Mouse (Mus musculus): Measurements from ENCODE around the gene Pus10.

Gene Pus10

GRCm38 (mm10) chr11:23693286-23693685 is 27.8 kb downstream of the Pus10 start:
- DNase-seq (ENCODE audit: low read depth in 1 of 2, low spot score in 2 of 2): no peak

GRCm38 (mm10) chr11:23695847-23696246 is 30.4 kb downstream of the Pus10 start:
- no peak for DNase-seq (ENCODE audit: low read depth in 1 of 2, low spot score in 2 of 2)

- DNase-seq (ENCODE audit: low read depth in 1 of 2, low spot score in 2 of 2): no peak
These were observed 33.1 kb downstream of the Pus10 start for GRCm38 (mm10) chr11:23698526-23698925.

- no peak for DNase-seq (ENCODE audit: low read depth in 1 of 2, low spot score in 2 of 2)
These were observed 34.1 kb downstream of the Pus10 start for GRCm38 (mm10) chr11:23699414-23700095.

GRCm38 (mm10) chr11:23701831-23702230 is 36.4 kb downstream of the Pus10 start:
- DNase-seq (ENCODE audit: low read depth in 1 of 2, low spot score in 2 of 2): no peak

GRCm38 (mm10) chr11:23704604-23705294 is 39.3 kb downstream of the Pus10 start:
- DNase-seq (ENCODE audit: low read depth in 1 of 2, low spot score in 2 of 2): no peak

GRCm38 (mm10) chr11:23712299-23712698 is 46.8 kb downstream of the Pus10 start:
- DNase-seq (ENCODE audit: low read depth in 1 of 2, low spot score in 2 of 2): no peak

- no peak for DNase-seq (ENCODE audit: low read depth in 1 of 2, low spot score in 2 of 2)
These were observed 53.4 kb downstream of the Pus10 start for GRCm38 (mm10) chr11:23718856-23719255.

GRCm38 (mm10) chr11:23719825-23720224 is 54.4 kb downstream of the Pus10 start:
- no peak for DNase-seq (ENCODE audit: low read depth in 1 of 2, low spot score in 2 of 2)

- DNase-seq (ENCODE audit: low read depth in 1 of 2, low spot score in 2 of 2): no peak
These were observed 56.9 kb downstream of the Pus10 start for GRCm38 (mm10) chr11:23722326-23722725.

- no peak for DNase-seq (ENCODE audit: low read depth in 1 of 2, low spot score in 2 of 2)
These were observed 60.4 kb downstream of the Pus10 start for GRCm38 (mm10) chr11:23725850-23726249.

GRCm38 (mm10) chr11:23726441-23726840 is 61.0 kb downstream of the Pus10 start:
- DNase-seq (ENCODE audit: low read depth in 1 of 2, low spot score in 2 of 2): no peak

GRCm38 (mm10) chr11:23728186-23728585 is 62.7 kb downstream of the Pus10 start:
- no peak for DNase-seq (ENCODE audit: low read depth in 1 of 2, low spot score in 2 of 2)

- DNase-seq (ENCODE audit: low read depth in 1 of 2, low spot score in 2 of 2): no peak
These were observed 64.6 kb downstream of the Pus10 start for GRCm38 (mm10) chr11:23730120-23730519.

GRCm38 (mm10) chr11:23732840-23733239 is 67.4 kb downstream of the Pus10 start:
- DNase-seq (ENCODE audit: low read depth in 1 of 2, low spot score in 2 of 2): no peak

- DNase-seq (ENCODE audit: low read depth in 1 of 2, low spot score in 2 of 2): no peak
These were observed 69.3 kb downstream of the Pus10 start for GRCm38 (mm10) chr11:23734749-23735286.

GRCm38 (mm10) chr11:23735820-23736470 is 70.5 kb downstream of the Pus10 start:
- DNase-seq (ENCODE audit: low read depth in 1 of 2, low spot score in 2 of 2): no peak

GRCm38 (mm10) chr11:23740895-23741294 is 75.4 kb downstream of the Pus10 start:
- no peak for DNase-seq (ENCODE audit: low read depth in 1 of 2, low spot score in 2 of 2)

- DNase-seq (ENCODE audit: low read depth in 1 of 2, low spot score in 2 of 2): no peak
These were observed 75.9 kb downstream of the Pus10 start for GRCm38 (mm10) chr11:23741386-23741785.

GRCm38 (mm10) chr11:23744352-23744751 is 78.9 kb downstream of the Pus10 start:
- DNase-seq (ENCODE audit: low read depth in 1 of 2, low spot score in 2 of 2): no peak

- no peak for DNase-seq (ENCODE audit: low read depth in 1 of 2, low spot score in 2 of 2)
These were observed 80.6 kb downstream of the Pus10 start for GRCm38 (mm10) chr11:23746102-23746501.

GRCm38 (mm10) chr11:23753136-23753710 is 87.7 kb downstream of the Pus10 start:
- DNase-seq (ENCODE audit: low read depth in 1 of 2, low spot score in 2 of 2): no peak

Measured in monocyte, adult 2 months (primary cell).